Mouse (Mus musculus) adrenal gland, postnatal 10 days (tissue): ENCODE data around the gene Eef1e1. TPM values are rescaled to one million over a fixed set of nuclear protein-coding genes. Genes with fewer than 3 reads are reported as not detected.

ENCODE experiments used
- DNase-seq: peaks from one replicate; pipeline ENCODE4 v3.0.0; 2021; ENCODE audit warnings: mixed read lengths
- total RNA-seq, 2 experiments: library from RNA; stranded (reverse); gene quantifications; 2 replicates each; pipeline ENCODE4 v1.2.3; 2021

Eef1e1 gene
- total RNA-seq, 2 experiments from 2014 or later = 24.9 to 33.8 TPM

- peak; percentile 60 for DNase-seq
These were observed 33.2 kb downstream of the Eef1e1 start for GRCm38 (mm10) chr13:38625492-38626228.

GRCm38 (mm10) chr13:38624292-38624902, 34.5 kb downstream of the Eef1e1 start:
- DNase-seq = no peak

- peak; percentile 36 for DNase-seq
These were observed 35.6 kb downstream of the Eef1e1 start for GRCm38 (mm10) chr13:38623296-38623695.

DNA sequence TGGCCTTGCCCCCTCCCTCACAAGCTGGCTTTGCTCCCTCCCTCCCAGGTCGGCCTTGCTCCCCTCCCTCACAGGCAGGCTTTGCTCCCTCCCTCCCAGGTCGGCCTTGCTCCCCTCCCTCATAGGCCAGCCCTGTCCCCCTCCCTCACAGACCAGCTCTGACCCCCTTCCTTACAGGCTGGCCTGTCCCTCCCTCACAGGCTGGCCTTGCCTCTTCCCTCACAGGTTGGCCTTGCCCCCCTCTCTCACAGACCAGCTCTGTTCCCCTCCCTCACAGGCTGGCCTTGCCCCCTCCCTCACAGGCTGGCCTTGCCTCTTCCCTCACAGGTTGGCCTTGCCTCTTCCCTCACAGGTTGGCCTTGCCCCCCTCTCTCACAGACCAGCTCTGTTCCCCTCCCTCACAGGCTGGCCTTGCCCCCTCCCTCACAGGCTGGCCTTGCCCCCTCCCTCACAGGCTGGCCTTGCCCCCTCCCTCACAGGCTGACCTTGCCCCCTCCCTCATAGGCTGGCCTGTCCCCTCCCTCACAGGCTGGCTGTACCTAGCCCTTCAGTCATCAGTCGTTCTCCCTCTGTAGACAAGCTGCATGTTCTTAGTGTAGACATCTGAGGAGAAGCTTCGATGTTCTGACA, 40.7 kb downstream of the Eef1e1 start:
- peak; percentile 77 for DNase-seq

DNA sequence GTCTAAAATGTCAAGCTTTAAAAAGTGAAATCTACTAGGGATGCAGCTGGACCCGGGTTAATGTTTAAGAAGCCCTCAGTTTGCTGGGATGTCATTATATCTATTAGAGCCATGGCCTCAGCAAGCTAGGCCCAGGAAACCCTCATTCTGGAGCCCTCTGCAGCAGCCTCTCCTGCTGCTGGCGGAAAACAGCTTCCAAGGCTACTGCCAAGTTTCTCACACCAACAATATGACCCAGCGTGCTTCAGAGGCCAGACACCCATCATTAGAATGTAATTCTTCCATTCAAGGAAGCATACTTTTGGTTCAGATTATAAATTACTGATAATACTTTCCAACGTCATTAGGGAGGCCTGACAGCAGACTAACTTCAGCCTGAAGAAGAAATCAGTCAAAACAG, 42.0 kb downstream of the Eef1e1 start:
- peak; percentile 37 for DNase-seq

GRCm38 (mm10) chr13:38615656-38616055, 43.2 kb downstream of the Eef1e1 start:
- no peak for DNase-seq

- no peak for DNase-seq
These were observed 44.6 kb downstream of the Eef1e1 start for GRCm38 (mm10) chr13:38614298-38614697.

- DNase-seq = no peak
These were observed 45.3 kb downstream of the Eef1e1 start for GRCm38 (mm10) chr13:38613583-38613982.

- DNase-seq = no peak
These were observed 46.2 kb downstream of the Eef1e1 start for GRCm38 (mm10) chr13:38612608-38613007.

DNA sequence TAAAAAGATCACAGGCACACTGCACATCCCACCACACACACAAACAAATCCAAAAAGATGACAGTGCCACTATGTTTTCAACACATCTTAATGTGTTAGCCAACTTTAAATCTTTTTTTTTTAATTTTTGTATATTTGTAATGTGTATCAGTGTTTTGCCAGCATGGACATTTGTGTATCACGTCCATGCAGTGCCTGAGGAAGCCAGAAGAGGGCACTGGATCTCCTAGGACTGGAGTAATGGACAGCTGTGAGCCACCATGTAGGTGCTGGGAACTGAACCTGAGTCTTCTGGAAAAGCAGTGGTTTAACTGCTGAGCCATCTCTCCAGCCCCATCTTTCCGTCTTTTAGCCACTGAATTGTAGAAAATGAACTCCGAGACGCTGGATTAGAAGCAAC, 46.7 kb downstream of the Eef1e1 start:
- no peak for DNase-seq

- peak; percentile 79 for DNase-seq
These were observed 48.5 kb downstream of the Eef1e1 start for GRCm38 (mm10) chr13:38610336-38610735.

- no peak for DNase-seq
These were observed 51.7 kb downstream of the Eef1e1 start for GRCm38 (mm10) chr13:38607130-38607529.

GRCm38 (mm10) chr13:38605353-38605752, 53.5 kb downstream of the Eef1e1 start:
- peak; percentile 68 for DNase-seq

DNA sequence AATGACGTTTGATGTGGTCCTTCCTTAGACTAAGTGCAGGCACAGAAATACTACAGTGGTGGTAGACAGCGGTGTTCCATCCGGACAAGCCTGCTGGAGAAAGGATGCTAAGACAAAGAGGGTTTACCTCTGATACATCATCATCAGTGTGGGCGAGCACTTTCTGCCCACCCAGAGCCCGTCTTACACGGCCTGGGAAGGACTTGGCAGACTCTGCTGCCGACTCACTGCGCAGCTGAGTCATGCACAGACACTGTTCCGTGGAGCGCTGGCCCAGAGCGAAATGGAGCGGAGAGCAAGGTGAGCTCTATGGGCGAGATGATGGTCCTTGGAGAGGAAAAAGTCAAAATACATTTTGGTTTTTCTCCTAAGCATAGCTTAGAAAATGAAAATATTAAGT, 55.9 kb downstream of the Eef1e1 start:
- peak; percentile 55 for DNase-seq

GRCm38 (mm10) chr13:38602243-38602832, 56.5 kb downstream of the Eef1e1 start:
- no peak for DNase-seq

- no peak for DNase-seq
These were observed 58.0 kb downstream of the Eef1e1 start for GRCm38 (mm10) chr13:38600811-38601210.

GRCm38 (mm10) chr13:38597076-38597475, 61.8 kb downstream of the Eef1e1 start:
- DNase-seq = no peak

DNA sequence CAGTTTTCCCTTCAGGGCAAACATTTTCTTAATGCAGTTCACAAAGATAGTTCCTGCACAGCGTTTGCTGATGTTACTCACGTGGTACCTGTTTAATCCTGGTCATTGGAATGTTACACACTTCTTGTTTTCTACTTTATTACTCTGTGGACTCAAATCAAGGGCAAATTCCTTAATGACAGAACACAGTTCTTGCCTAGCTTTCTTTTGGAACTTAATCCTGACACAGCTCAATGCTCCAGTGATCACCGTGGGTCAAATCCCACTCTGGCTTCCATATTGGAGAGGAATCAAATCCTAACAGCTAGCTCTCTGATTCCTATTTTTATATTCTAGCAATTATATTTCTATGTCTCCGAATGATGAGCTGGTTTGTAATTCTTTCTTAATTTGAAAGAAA, 62.4 kb downstream of the Eef1e1 start:
- DNase-seq = no peak

Other genes starting within 250 kb of the Eef1e1 start
- 100 to 1,000 TPM; 147 to 152 TPM for gene Txndc5, start 130.2 kb downstream of the Eef1e1 start, total RNA-seq
- gene Bloc1s5, start 23.9 kb downstream of the Eef1e1 start, total RNA-seq = 10 to 100 TPM; 20.0 to 25.0 TPM